Mouse (Mus musculus): ENCODE measurements at regions not wholly inside any gene's neighbourhood (a gene's known extent, or its start where the extent isn't known, plus 50 kb on each side); places are given as distances from the start of the nearest gene placed in this dataset.
A peak's percentile ranks its signal among the peaks of the same experiment; 100 is the strongest.

- DNase-seq, result no peak
Observed at GRCm38 (mm10) chr10:96438398-96439103, 178.3 kb upstream of the Btg1 start.

GRCm38 (mm10) chr10:96442165-96442564 is 174.6 kb upstream of the Btg1 start:
- DNase-seq, result no peak

GRCm38 (mm10) chr10:96450266-96450665 is 166.5 kb upstream of the Btg1 start:
- no peak for DNase-seq

- no peak for DNase-seq
Observed at GRCm38 (mm10) chr10:96454857-96455256, 161.9 kb upstream of the Btg1 start.

GRCm38 (mm10) chr10:96458551-96458950 is 158.3 kb upstream of the Btg1 start:
- DNase-seq, result no peak

- no peak for DNase-seq
Observed at GRCm38 (mm10) chr10:96459186-96459585, 157.6 kb upstream of the Btg1 start.

- DNase-seq, result no peak
Observed at GRCm38 (mm10) chr10:96460151-96460550, 156.7 kb upstream of the Btg1 start.

GRCm38 (mm10) chr10:96460617-96461338 is 156.0 kb upstream of the Btg1 start:
- DNase-seq, result no peak

GRCm38 (mm10) chr10:96465967-96466366 is 150.8 kb upstream of the Btg1 start:
- no peak for DNase-seq

GRCm38 (mm10) chr10:96466845-96467244 is 150.0 kb upstream of the Btg1 start:
- DNase-seq, result no peak

GRCm38 (mm10) chr10:96467661-96468060 is 149.1 kb upstream of the Btg1 start:
- DNase-seq, result no peak

GRCm38 (mm10) chr10:96471523-96471922 is 145.3 kb upstream of the Btg1 start:
- DNase-seq, result no peak

GRCm38 (mm10) chr10:96479350-96479749 is 137.5 kb upstream of the Btg1 start:
- DNase-seq, result no peak

- no peak for DNase-seq
Observed at GRCm38 (mm10) chr10:96479786-96480185, 137.0 kb upstream of the Btg1 start.

- DNase-seq, result peak; percentile 50
Observed at GRCm38 (mm10) chr10:96480453-96481324, 136.1 kb upstream of the Btg1 start.

- no peak for DNase-seq
Observed at GRCm38 (mm10) chr10:96481325-96481638, 135.5 kb upstream of the Btg1 start.

- DNase-seq, result no peak
Observed at GRCm38 (mm10) chr10:96486724-96487123, 130.1 kb upstream of the Btg1 start.

GRCm38 (mm10) chr10:96493706-96494105 is 123.1 kb upstream of the Btg1 start:
- no peak for DNase-seq

- no peak for DNase-seq
Observed at GRCm38 (mm10) chr10:96496700-96497099, 120.1 kb upstream of the Btg1 start.

GRCm38 (mm10) chr10:96497482-96497881 is 119.3 kb upstream of the Btg1 start:
- no peak for DNase-seq

- no peak for DNase-seq
Observed at GRCm38 (mm10) chr10:96499274-96499673, 117.5 kb upstream of the Btg1 start.

- DNase-seq, result no peak
Observed at GRCm38 (mm10) chr10:96502090-96502728, 114.6 kb upstream of the Btg1 start.

- peak; percentile 90 for DNase-seq
Observed at GRCm38 (mm10) chr10:96502736-96503135, 114.1 kb upstream of the Btg1 start.

Measured in cerebellum, adult 9-11 months (tissue).